Mouse (Mus musculus): Measurements from ENCODE around the gene Tmem259.

DNA sequence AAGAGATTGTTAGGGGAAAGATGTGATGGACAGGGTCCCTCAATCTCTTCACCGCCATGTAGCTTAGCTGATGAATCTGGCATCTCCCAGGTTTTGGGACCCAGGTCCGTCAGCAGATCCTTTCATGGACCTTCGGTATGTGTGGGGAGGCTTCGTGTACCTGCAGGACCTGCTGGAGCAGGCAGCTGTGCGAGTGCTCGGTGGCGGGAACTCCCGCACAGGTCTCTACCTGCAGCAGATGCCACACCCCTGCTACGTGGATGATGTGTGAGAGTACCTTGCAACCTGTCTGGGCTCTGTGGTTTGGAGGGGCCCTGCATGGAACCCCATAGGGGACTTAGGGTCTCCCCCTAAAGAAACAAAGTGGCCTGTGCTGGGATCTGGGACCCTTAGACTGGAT, 17.8 kb upstream of the Tmem259 start:
- TF ChIP-seq FLI1 (IDR thresholded peaks at IDR 0.05; ENCODE audit: low read length) (no peak), GATA1 (IDR thresholded peaks at IDR 0.05; ENCODE audit: borderline replicate concordance, low read length) (no peak)

Data from megakaryocyte, embryonic 14.5 days (primary cell).